Mouse (Mus musculus) erythroblast, embryonic 14.5 days (primary cell): ENCODE measurements around the gene Barhl1. TPM values are rescaled to one million over a fixed set of nuclear protein-coding genes. Genes with fewer than 3 reads are reported as not detected.

Experiments used
- H3K27me3 ChIP-seq: 2 replicates; pipeline ENCODE4 v1.6.1; 2012; ENCODE audit warnings: inconsistent platforms; ENCODE audit not compliant: control insufficient read depth
- H3K36me3 ChIP-seq: 2 replicates; pipeline ENCODE4 v1.6.1; 2012; ENCODE audit warnings: mild to moderate bottlenecking, inconsistent platforms; ENCODE audit not compliant: control insufficient read depth
- H3K4me1 ChIP-seq: 2 replicates; pipeline ENCODE4 v1.6.1; 2012; ENCODE audit warnings: inconsistent platforms; ENCODE audit not compliant: control insufficient read depth
- H3K4me3 ChIP-seq: replicated peaks from 2 replicates; pipeline ENCODE3; 2012; ENCODE audit warnings: moderate library complexity, mild to moderate bottlenecking, inconsistent platforms
- H3K9me3 ChIP-seq: 2 replicates; pipeline ENCODE4 v1.6.1; 2012; ENCODE audit warnings: low read length, inconsistent platforms, mixed read lengths; ENCODE audit not compliant: control insufficient read depth
- GATA1 ChIP-seq: IDR thresholded peaks from 2 replicates; pipeline ENCODE4 v1.6.1; 2012; ENCODE audit warnings: low read length, inconsistent platforms, mixed read lengths
- TAL1 ChIP-seq: IDR thresholded peaks from 3 replicates; pipeline ENCODE4 v1.6.1; 2012; ENCODE audit warnings: low read length, inconsistent platforms, mixed read lengths
- polyA plus RNA-seq: library from polyadenylated mRNA; stranded (reverse); fragments of >175 nt; gene quantifications from 2 replicates; pipeline ENCODE4 v1.2.3, GENCODE M21; 2012

Barhl1 gene
- polyA plus RNA-seq, 1 experiment: not detected

- no peak for TF ChIP-seq TAL1
- TF ChIP-seq GATA1: no peak
- H3K27me3 ChIP-seq: no peaks in the 10 kb centered on the region
- H3K4me1 ChIP-seq: no peaks in the 10 kb centered on the region
- no peaks in the 10 kb centered on the region for H3K9me3 ChIP-seq
- H3K36me3 ChIP-seq: peaks cover 66% of the 10 kb centered on the region
- H3K4me3 ChIP-seq: no peak overlapping the region
Measured at GRCm38 (mm10) chr2:28859303-28859702, 57.2 kb downstream of the Barhl1 start.

Other genes with a start within 250 kb of the Barhl1 start
- not detected in 2 replicates for gene Spaca9, start 216.9 kb downstream of the Barhl1 start, polyA plus RNA-seq
- gene Ak8, start 216.5 kb downstream of the Barhl1 start, polyA plus RNA-seq: not detected in 2 replicates
- 0.41 and 0.79 TPM in 2 replicates for gene Gtf3c4, start 76.3 kb downstream of the Barhl1 start, polyA plus RNA-seq
- gene Ddx31, start 76.3 kb downstream of the Barhl1 start, polyA plus RNA-seq: 0.14 and 0.25 TPM in 2 replicates
- gene Cfap77, start 138.4 kb upstream of the Barhl1 start, polyA plus RNA-seq: not detected in 2 replicates
- 0.28 and 0.34 TPM in 2 replicates for gene Ttf1, start 143.6 kb upstream of the Barhl1 start, polyA plus RNA-seq
- 0.08 and 0.10 TPM in 2 replicates for gene Setx, start 207.5 kb upstream of the Barhl1 start, polyA plus RNA-seq